Mouse (Mus musculus): ENCODE measurements around the gene Gna15.

Gna15 gene

GRCm38 (mm10) chr10:81465265-81465645 lies 58.8 kb downstream of the Gna15 start:
- peak; percentile 43 for DNase-seq

GRCm38 (mm10) chr10:81464405-81465264 lies 59.4 kb downstream of the Gna15 start:
- peak; percentile 74 for DNase-seq

- no peak for DNase-seq
These were observed 60.5 kb downstream of the Gna15 start for GRCm38 (mm10) chr10:81463531-81463930.

GRCm38 (mm10) chr10:81462917-81463316 lies 61.1 kb downstream of the Gna15 start:
- DNase-seq: no peak

- DNase-seq: no peak
These were observed 61.6 kb downstream of the Gna15 start for GRCm38 (mm10) chr10:81462415-81462804.

GRCm38 (mm10) chr10:81461673-81462414 lies 62.2 kb downstream of the Gna15 start:
- DNase-seq: no peak

GRCm38 (mm10) chr10:81460951-81461350 lies 63.1 kb downstream of the Gna15 start:
- no peak for DNase-seq

- DNase-seq: no peak
These were observed 63.6 kb downstream of the Gna15 start for GRCm38 (mm10) chr10:81460471-81460870.

- no peak for DNase-seq
These were observed 64.6 kb downstream of the Gna15 start for GRCm38 (mm10) chr10:81459399-81459798.

GRCm38 (mm10) chr10:81458267-81458666 lies 65.8 kb downstream of the Gna15 start:
- no peak for DNase-seq

- DNase-seq: no peak
These were observed 66.4 kb downstream of the Gna15 start for GRCm38 (mm10) chr10:81457624-81458023.

GRCm38 (mm10) chr10:81456983-81457563 lies 67.0 kb downstream of the Gna15 start:
- no peak for DNase-seq

- no peak for DNase-seq
These were observed 68.7 kb downstream of the Gna15 start, which contains the start of gene Nfic for GRCm38 (mm10) chr10:81455181-81455895. Gene Nfic (minus strand): TSS chr10:81455635.

GRCm38 (mm10) chr10:81454106-81454505 lies 69.9 kb downstream of the Gna15 start:
- no peak for DNase-seq

GRCm38 (mm10) chr10:81452947-81453288 lies 71.1 kb downstream of the Gna15 start:
- no peak for DNase-seq
